Mouse (Mus musculus): ENCODE measurements around the gene Tmem262. TPM values are rescaled to one million over a fixed set of nuclear protein-coding genes. Genes with fewer than 3 reads are reported as not detected.

Tmem262 gene
- polyA plus RNA-seq, 1 experiment from 2014 or later: not detected

GRCm38 (mm10) chr19:6104476-6104875, 24.6 kb downstream of the Tmem262 start:
- Histone ChIP-seq H3K27me3 (replicated peaks; ENCODE audit: control insufficient read depth, insufficient read depth, low read length) (no peaks in the 10 kb centered on the region), H3K27ac (replicated peaks; ENCODE audit: low read depth, low read length) (no peak overlapping the region), H3K4me3 (ENCODE audit: low read depth, low read length) (no peak overlapping the region), H3K9me3 (ENCODE audit: control insufficient read depth, low read length) (no peaks in the 10 kb centered on the region), H3K4me1 (ENCODE audit: control insufficient read depth, insufficient read depth, low read length) (no peaks in the 10 kb centered on the region), H3K4me2 (ENCODE audit: low read depth, low read length) (no peak overlapping the region), H3K9ac (ENCODE audit: low read depth, low read length) (no peak overlapping the region), H3K36me3 (ENCODE audit: control insufficient read depth, insufficient read depth, low read length) (no peaks in the 10 kb centered on the region)
- DNase-seq (ENCODE audit: low spot score): no peak
- WGBS: 80% methylated on average over 4 of the region's 4 CpGs
- no peak for ATAC-seq (ENCODE audit: low read depth)

GRCm38 (mm10) chr19:6105586-6105985, 25.8 kb downstream of the Tmem262 start, which contains the start of gene Naaladl1:
Naaladl1 (plus strand) TSS chr19:6105782.
- Histone ChIP-seq H3K9ac (ENCODE audit: low read depth, low read length) (no peak within 1 kb of the TSS), H3K36me3 (ENCODE audit: control insufficient read depth, insufficient read depth, low read length) (no peaks in the 10 kb centered on the region), H3K4me1 (ENCODE audit: control insufficient read depth, insufficient read depth, low read length) (no peaks in the 10 kb centered on the region), H3K4me3 (ENCODE audit: low read depth, low read length) (no peak within 1 kb of the TSS), H3K27ac (replicated peaks; ENCODE audit: low read depth, low read length) (no peak within 1 kb of the TSS), H3K9me3 (ENCODE audit: control insufficient read depth, low read length) (no peaks in the 10 kb centered on the region), H3K4me2 (ENCODE audit: low read depth, low read length) (no peak within 1 kb of the TSS), H3K27me3 (replicated peaks; ENCODE audit: control insufficient read depth, insufficient read depth, low read length) (no peaks in the 10 kb centered on the region)
- 86% methylated on average over 7 of the region's 7 CpGs for WGBS
- ATAC-seq (ENCODE audit: low read depth) (no peak), DNase-seq (ENCODE audit: low spot score) (no peak)

DNA sequence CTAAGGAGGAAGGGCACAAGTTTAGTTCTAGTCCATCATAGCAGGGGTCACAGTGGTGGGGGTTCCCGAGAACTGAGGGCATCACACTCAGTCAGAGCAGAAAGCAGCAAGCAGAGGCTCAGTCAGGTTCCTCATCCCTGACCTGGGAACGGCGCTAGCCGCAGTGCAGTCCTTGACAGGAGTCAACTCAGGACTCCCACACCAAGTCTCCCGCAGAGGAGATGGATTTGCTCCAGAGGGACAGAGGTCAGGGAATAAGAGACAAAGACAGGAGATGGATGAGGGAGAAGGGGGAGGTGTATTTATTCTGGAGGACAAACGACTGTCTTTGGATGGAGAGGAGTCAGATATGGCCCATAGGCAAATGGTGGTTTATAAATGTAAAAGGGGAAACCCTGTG, 33.3 kb downstream of the Tmem262 start:
- Histone ChIP-seq H3K9ac (ENCODE audit: low read depth, low read length) (no peak overlapping the region), H3K27me3 (replicated peaks; ENCODE audit: control insufficient read depth, insufficient read depth, low read length) (no peaks in the 10 kb centered on the region), H3K36me3 (ENCODE audit: control insufficient read depth, insufficient read depth, low read length) (peaks cover 25% of the 10 kb centered on the region), H3K9me3 (ENCODE audit: control insufficient read depth, low read length) (no peaks in the 10 kb centered on the region), H3K4me2 (ENCODE audit: low read depth, low read length) (no peak overlapping the region), H3K4me1 (ENCODE audit: control insufficient read depth, insufficient read depth, low read length) (peaks cover 9% of the 10 kb centered on the region), H3K27ac (replicated peaks; ENCODE audit: low read depth, low read length) (no peak overlapping the region), H3K4me3 (ENCODE audit: low read depth, low read length) (no peak overlapping the region)
- DNase-seq (ENCODE audit: low spot score) (no peak), ATAC-seq (ENCODE audit: low read depth) (no peak)
- 68% methylated on average over 6 of the region's 6 CpGs for WGBS

DNA sequence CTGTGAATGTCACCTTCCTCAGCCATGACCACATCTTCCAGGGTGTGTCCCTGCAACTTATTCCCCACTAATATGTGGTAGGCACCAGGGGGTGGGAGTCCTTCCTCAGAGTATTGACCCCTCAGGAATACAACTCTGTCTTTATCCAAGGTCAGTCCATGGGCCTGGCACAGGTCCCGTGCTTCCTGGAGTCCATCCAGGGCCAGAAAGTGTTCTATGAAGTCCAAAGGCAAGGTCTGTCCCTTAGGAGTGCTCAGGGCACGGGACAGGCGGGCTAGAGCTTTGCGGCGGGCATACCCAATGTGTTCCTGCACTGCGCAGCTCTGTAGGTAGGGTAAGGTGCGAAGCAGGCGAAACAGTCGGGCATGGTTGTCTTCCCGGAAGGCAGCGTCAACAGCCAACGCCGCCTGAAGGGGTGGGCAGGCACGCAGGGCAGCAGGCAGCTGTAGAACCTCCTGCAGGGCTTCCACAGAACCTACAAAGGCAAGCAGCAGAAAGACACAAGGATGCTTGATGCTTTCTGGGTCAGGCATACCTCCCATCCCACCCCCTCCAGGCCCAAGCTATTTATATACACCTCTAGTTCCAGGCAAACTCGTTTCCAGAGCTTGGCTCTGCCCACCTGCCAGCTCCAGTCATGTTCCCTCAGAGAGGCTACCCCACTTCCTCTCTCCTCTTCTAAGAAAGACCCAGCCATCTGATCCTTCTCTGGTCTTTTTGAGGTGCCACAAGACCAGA, 36.4 kb downstream of the Tmem262 start:
- no peak overlapping the region for H3K4me3 ChIP-seq (ENCODE audit: low read depth, low read length)
- H3K9ac ChIP-seq (ENCODE audit: low read depth, low read length): no peak overlapping the region

GRCm38 (mm10) chr19:6117346-6117985, 37.6 kb downstream of the Tmem262 start:
- Histone ChIP-seq H3K4me1 (ENCODE audit: control insufficient read depth, insufficient read depth, low read length) (peaks cover 12% of the 10 kb centered on the region), H3K4me2 (ENCODE audit: low read depth, low read length) (peak overlapping the region; percentile 84), H3K9me3 (ENCODE audit: control insufficient read depth, low read length) (no peaks in the 10 kb centered on the region), H3K9ac (ENCODE audit: low read depth, low read length) (peak overlapping the region; percentile 82), H3K36me3 (ENCODE audit: control insufficient read depth, insufficient read depth, low read length) (peaks cover 32% of the 10 kb centered on the region), H3K27ac (replicated peaks; ENCODE audit: low read depth, low read length) (peak overlapping the region; percentile 93), H3K4me3 (ENCODE audit: low read depth, low read length) (peak overlapping the region; percentile 86), H3K27me3 (replicated peaks; ENCODE audit: control insufficient read depth, insufficient read depth, low read length) (no peaks in the 10 kb centered on the region)
- ATAC-seq (ENCODE audit: low read depth) (no peak), DNase-seq (ENCODE audit: low spot score) (no peak)
- WGBS: 6% methylated on average over 22 of the region's 32 CpGs

More for the DNA sequence above, 36.4 kb downstream of the Tmem262 start:
- Histone ChIP-seq H3K36me3 (ENCODE audit: control insufficient read depth, insufficient read depth, low read length) (peaks cover 27% of the 10 kb centered on the region), H3K27ac (replicated peaks; ENCODE audit: low read depth, low read length) (no peak overlapping the region), H3K27me3 (replicated peaks; ENCODE audit: control insufficient read depth, insufficient read depth, low read length) (no peaks in the 10 kb centered on the region), H3K9me3 (ENCODE audit: control insufficient read depth, low read length) (no peaks in the 10 kb centered on the region), H3K4me1 (ENCODE audit: control insufficient read depth, insufficient read depth, low read length) (peaks cover 12% of the 10 kb centered on the region), H3K4me2 (ENCODE audit: low read depth, low read length) (peak overlapping the region; percentile 84; the same call in 1 of the 2 replicates)
- no peak for DNase-seq (ENCODE audit: low spot score)
- no peak for ATAC-seq (ENCODE audit: low read depth)
- WGBS: 91% methylated on average over 14 of the region's 15 CpGs

DNA sequence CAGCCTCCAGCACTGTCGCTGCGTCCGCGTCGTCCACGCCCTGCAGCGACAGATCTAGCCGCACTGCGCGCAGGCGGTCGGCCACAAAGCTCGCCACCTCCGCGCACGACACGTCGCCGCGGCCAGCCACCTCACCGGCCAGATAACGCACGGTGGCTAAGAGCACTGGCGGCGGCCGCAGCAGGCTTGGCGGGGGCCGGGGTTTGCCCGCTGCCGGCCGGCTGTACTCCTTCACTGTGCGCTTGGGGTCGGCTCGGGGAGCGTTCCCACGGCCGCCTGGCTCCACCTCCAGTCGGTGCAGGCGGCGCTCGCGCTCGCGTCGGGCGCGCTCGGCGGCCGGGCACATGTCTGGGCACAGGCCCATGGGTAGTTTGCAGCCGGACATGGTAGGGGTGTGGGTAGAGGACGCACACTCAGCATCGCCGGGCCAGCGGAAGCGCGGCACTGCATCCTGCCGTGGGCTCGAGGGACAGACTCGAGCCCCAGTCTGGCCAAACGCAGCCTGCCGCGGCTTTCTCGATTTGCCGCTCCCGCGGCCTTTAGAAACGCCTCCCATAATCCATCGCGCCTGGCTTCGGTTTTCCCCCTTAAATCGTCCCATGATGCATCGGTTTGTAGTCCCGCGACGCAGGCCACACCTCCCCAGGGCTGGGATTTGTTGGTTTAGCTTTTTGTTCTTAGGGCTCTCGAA, 38.3 kb downstream of the Tmem262 start, which contains the start of gene Sac3d1:
Gene Sac3d1, minus strand, starts transcription at position 665 of the 691 bp plus-strand sequence.
- H3K4me3 ChIP-seq (ENCODE audit: low read depth, low read length): peak within 1 kb of the TSS; percentile 86
- H3K9ac ChIP-seq (ENCODE audit: low read depth, low read length): peak within 1 kb of the TSS; percentile 82
- peaks cover 32% of the 10 kb centered on the region for H3K36me3 ChIP-seq (ENCODE audit: control insufficient read depth, insufficient read depth, low read length)
- no peaks in the 10 kb centered on the region for H3K9me3 ChIP-seq (ENCODE audit: control insufficient read depth, low read length)
- peak within 1 kb of the TSS; percentile 93 for H3K27ac ChIP-seq (replicated peaks; ENCODE audit: low read depth, low read length)
- no peaks in the 10 kb centered on the region for H3K27me3 ChIP-seq (replicated peaks; ENCODE audit: control insufficient read depth, insufficient read depth, low read length)
- peaks cover 12% of the 10 kb centered on the region for H3K4me1 ChIP-seq (ENCODE audit: control insufficient read depth, insufficient read depth, low read length)
- peak within 1 kb of the TSS; percentile 84 for H3K4me2 ChIP-seq (ENCODE audit: low read depth, low read length)
- ATAC-seq (ENCODE audit: low read depth) (peak; percentile 89), DNase-seq (ENCODE audit: low spot score) (peak; percentile 98)
- WGBS: under 1% methylated on average over 44 of the region's 77 CpGs

GRCm38 (mm10) chr19:6118677-6119185, 38.9 kb downstream of the Tmem262 start:
- peak overlapping the region; percentile 82 for H3K9ac ChIP-seq (ENCODE audit: low read depth, low read length)
- peak overlapping the region; percentile 84 for H3K4me2 ChIP-seq (ENCODE audit: low read depth, low read length)
- no peak for DNase-seq (ENCODE audit: low spot score)
- H3K4me3 ChIP-seq (ENCODE audit: low read depth, low read length): peak overlapping the region; percentile 86
- 1% methylated on average over 8 of the region's 8 CpGs for WGBS
- H3K27ac ChIP-seq (replicated peaks; ENCODE audit: low read depth, low read length): peak overlapping the region; percentile 75
- H3K27me3 ChIP-seq (replicated peaks; ENCODE audit: control insufficient read depth, insufficient read depth, low read length): no peaks in the 10 kb centered on the region
- no peaks in the 10 kb centered on the region for H3K9me3 ChIP-seq (ENCODE audit: control insufficient read depth, low read length)
- ATAC-seq (ENCODE audit: low read depth): peak; percentile 24; the same call in 1 of the 2 replicates
- H3K36me3 ChIP-seq (ENCODE audit: control insufficient read depth, insufficient read depth, low read length): peaks cover 32% of the 10 kb centered on the region
- H3K4me1 ChIP-seq (ENCODE audit: control insufficient read depth, insufficient read depth, low read length): peaks cover 12% of the 10 kb centered on the region

- 25% methylated on average over 9 of the region's 19 CpGs for WGBS
- no peak overlapping the region for H3K4me2 ChIP-seq (ENCODE audit: low read depth, low read length)
- H3K9me3 ChIP-seq (ENCODE audit: control insufficient read depth, low read length): no peaks in the 10 kb centered on the region
- H3K4me1 ChIP-seq (ENCODE audit: control insufficient read depth, insufficient read depth, low read length): peaks cover 10% of the 10 kb centered on the region
- H3K36me3 ChIP-seq (ENCODE audit: control insufficient read depth, insufficient read depth, low read length): 0 out of 2 replicates have a peak, but pooled peaks cover 8% of the 10 kb centered on the region
- no peak overlapping the region for H3K9ac ChIP-seq (ENCODE audit: low read depth, low read length)
- no peak overlapping the region for H3K4me3 ChIP-seq (ENCODE audit: low read depth, low read length)
- ATAC-seq (ENCODE audit: low read depth): no peak
- no peak overlapping the region for H3K27ac ChIP-seq (replicated peaks; ENCODE audit: low read depth, low read length)
- H3K27me3 ChIP-seq (replicated peaks; ENCODE audit: control insufficient read depth, insufficient read depth, low read length): no peaks in the 10 kb centered on the region
- no peak for DNase-seq (ENCODE audit: low spot score)
Measured at GRCm38 (mm10) chr19:6121761-6122160, 41.9 kb downstream of the Tmem262 start.
